Mouse (Mus musculus): ENCODE data around the gene Ttc23.

The Ttc23 gene

GRCm38 (mm10) chr7:67644833-67645680 is 2.2 kb upstream of the Ttc23 start, which contains the start of gene Lrrc28:
Gene Lrrc28, minus strand, starts transcription at chr7:67645268.
- DNase-seq (ENCODE audit: low read depth, low spot score) = peak; percentile 99

- DNase-seq (ENCODE audit: low read depth, low spot score) = no peak
Observed at GRCm38 (mm10) chr7:67645681-67646014, 1.6 kb upstream of the Ttc23 start.

GRCm38 (mm10) chr7:67646131-67646530 is 1.1 kb upstream of the Ttc23 start:
- DNase-seq (ENCODE audit: low read depth, low spot score) = no peak

GRCm38 (mm10) chr7:67648376-67648775 is 1.2 kb downstream of the Ttc23 start:
- no peak for DNase-seq (ENCODE audit: low read depth, low spot score)

GRCm38 (mm10) chr7:67652211-67652610 is 5.0 kb downstream of the Ttc23 start:
- no peak for DNase-seq (ENCODE audit: low read depth, low spot score)

- DNase-seq (ENCODE audit: low read depth, low spot score) = no peak
Observed at GRCm38 (mm10) chr7:67654668-67655067, 7.5 kb downstream of the Ttc23 start.

GRCm38 (mm10) chr7:67655186-67655585 is 8.0 kb downstream of the Ttc23 start:
- DNase-seq (ENCODE audit: low read depth, low spot score) = no peak

GRCm38 (mm10) chr7:67658110-67658509 is 10.9 kb downstream of the Ttc23 start:
- no peak for DNase-seq (ENCODE audit: low read depth, low spot score)

GRCm38 (mm10) chr7:67662424-67662823 is 15.2 kb downstream of the Ttc23 start:
- DNase-seq (ENCODE audit: low read depth, low spot score) = no peak

GRCm38 (mm10) chr7:67663981-67664694 is 16.9 kb downstream of the Ttc23 start:
- DNase-seq (ENCODE audit: low read depth, low spot score) = no peak

- DNase-seq (ENCODE audit: low read depth, low spot score) = no peak
Observed at GRCm38 (mm10) chr7:67670965-67671364, 23.8 kb downstream of the Ttc23 start.

GRCm38 (mm10) chr7:67672650-67673049 is 25.4 kb downstream of the Ttc23 start:
- DNase-seq (ENCODE audit: low read depth, low spot score) = peak; percentile 72

- DNase-seq (ENCODE audit: low read depth, low spot score) = no peak
Observed at GRCm38 (mm10) chr7:67673656-67674055, 26.4 kb downstream of the Ttc23 start.

GRCm38 (mm10) chr7:67678878-67679499 is 31.8 kb downstream of the Ttc23 start:
- no peak for DNase-seq (ENCODE audit: low read depth, low spot score)

- no peak for DNase-seq (ENCODE audit: low read depth, low spot score)
Observed at GRCm38 (mm10) chr7:67681078-67681477, 33.9 kb downstream of the Ttc23 start.

- no peak for DNase-seq (ENCODE audit: low read depth, low spot score)
Observed at GRCm38 (mm10) chr7:67683006-67683405, 35.8 kb downstream of the Ttc23 start.

GRCm38 (mm10) chr7:67686545-67686944 is 39.3 kb downstream of the Ttc23 start:
- no peak for DNase-seq (ENCODE audit: low read depth, low spot score)

- DNase-seq (ENCODE audit: low read depth, low spot score) = no peak
Observed at GRCm38 (mm10) chr7:67688281-67688680, 41.1 kb downstream of the Ttc23 start.

- no peak for DNase-seq (ENCODE audit: low read depth, low spot score)
Observed at GRCm38 (mm10) chr7:67689793-67690192, 42.6 kb downstream of the Ttc23 start.

- no peak for DNase-seq (ENCODE audit: low read depth, low spot score)
Observed at GRCm38 (mm10) chr7:67691036-67691435, 43.8 kb downstream of the Ttc23 start.

GRCm38 (mm10) chr7:67692141-67692540 is 44.9 kb downstream of the Ttc23 start:
- no peak for DNase-seq (ENCODE audit: low read depth, low spot score)

- DNase-seq (ENCODE audit: low read depth, low spot score) = no peak
Observed at GRCm38 (mm10) chr7:67692791-67693538, 45.8 kb downstream of the Ttc23 start.

All from retina, adult 2 months (tissue).